Mouse (Mus musculus): ENCODE results near the gene Actr5. TPM values are rescaled to one million over a fixed set of nuclear protein-coding genes. Genes with fewer than 3 reads are reported as not detected.

The Actr5 gene
- total RNA-seq, 2 experiments from 2014 or later: 11.0 to 12.4 TPM

DNA sequence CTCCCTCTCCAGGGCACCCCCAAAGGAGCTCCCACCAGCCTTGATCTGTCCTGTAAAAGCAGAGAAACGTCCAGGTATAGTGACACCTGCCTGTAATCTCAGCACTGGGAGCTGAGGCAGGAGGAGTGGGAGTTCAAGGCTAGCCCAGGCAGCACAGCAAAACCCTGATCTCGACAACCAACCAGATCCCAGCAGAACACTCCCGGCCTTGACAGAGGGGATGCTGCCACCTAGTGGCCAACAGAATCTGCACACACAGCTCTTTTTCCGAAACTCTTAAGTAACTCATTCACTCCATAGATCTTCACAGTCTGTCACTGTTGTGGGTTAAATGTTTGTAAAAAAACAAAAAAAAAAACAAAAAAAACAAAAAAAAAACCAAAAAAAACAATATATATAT is 28.3 kb downstream of the Actr5 start:
- H3K4me3 ChIP-seq: no peak overlapping the region
- intact Hi-C loops (cut with DNase I): loop anchor here (1.0 kb wide), 1 partner anchor 92 kb away; no protein-coding TSS in a partner anchor
- no peak overlapping the region for H3K27ac ChIP-seq
- DNase-seq (ENCODE audit: extremely low spot score in 1 of 2, low spot score in 2 of 2): peak; percentile 80 to 86
- peak; percentile 95 for TF ChIP-seq CTCF (IDR thresholded peaks at IDR 0.05)

DNA sequence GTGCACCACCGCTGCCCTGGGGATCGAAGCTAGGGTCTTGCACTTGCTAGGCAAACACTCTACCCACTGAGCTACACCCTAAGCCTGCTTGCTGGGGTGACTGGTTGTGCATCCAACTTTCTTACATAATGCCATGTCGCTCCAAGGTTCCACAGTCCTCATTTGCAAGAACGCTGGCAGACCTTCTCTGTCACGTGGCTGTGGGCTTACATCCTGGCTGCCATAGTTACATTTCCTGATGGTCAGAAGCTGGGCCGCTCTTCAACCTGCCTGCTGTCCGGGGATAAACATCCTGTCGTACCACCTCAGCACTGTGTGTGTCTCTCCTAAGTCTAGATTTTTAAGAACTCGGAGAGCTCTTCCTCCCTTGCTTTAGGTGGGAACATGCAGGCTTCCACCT is 30.0 kb downstream of the Actr5 start:
- no peak for DNase-seq (ENCODE audit: extremely low spot score in 1 of 2, low spot score in 2 of 2)
- no peak overlapping the region for H3K4me3 ChIP-seq
- H3K27ac ChIP-seq: peak overlapping the region; percentile 30; the same call in 1 of the 2 replicates
- intact Hi-C loops (cut with DNase I): no loop called here
- TF ChIP-seq CTCF (IDR thresholded peaks at IDR 0.05): no peak

DNA sequence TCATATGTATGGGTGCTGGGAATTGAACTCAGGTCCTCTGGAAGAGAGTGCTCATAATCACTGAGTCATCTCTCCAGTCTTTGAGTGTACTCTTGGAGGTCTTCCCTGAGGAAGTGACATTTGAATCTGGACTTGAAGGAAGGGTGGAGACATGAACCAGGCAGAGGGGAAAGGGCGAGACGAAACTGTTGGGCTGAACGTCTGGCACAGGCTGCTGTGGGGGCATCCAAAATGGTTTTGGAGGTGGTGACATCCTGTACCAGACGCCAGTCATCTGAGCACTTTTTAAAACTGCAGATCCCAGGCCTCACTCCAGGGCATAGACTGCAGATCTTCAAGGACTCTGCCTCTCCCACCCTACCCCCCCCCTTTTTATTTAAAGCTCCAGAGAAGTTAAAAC is 31.1 kb downstream of the Actr5 start:
- intact Hi-C loops (cut with DNase I): no loop called here
- no peak overlapping the region for H3K27ac ChIP-seq
- no peak for TF ChIP-seq CTCF (IDR thresholded peaks at IDR 0.05)
- no peak overlapping the region for H3K4me3 ChIP-seq
- no peak for DNase-seq (ENCODE audit: extremely low spot score in 1 of 2, low spot score in 2 of 2)

DNA sequence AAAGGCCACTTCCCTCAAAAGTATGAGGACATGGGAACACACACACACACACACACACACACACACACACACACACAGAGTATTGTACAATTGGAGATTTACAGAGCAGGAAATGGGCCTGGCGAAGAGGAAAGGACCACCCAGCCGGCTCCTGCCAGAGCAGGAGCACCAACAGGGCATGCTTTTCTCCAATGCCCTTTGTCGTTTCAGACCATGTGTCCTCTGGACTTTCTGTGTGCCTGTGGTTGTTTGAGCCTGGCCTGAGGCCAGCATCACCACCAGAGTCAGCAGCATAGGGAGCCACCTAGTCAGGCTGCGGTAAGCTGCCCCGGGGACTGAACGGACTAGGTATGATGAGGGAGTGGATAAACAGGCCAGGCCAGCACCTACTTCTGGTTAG is 34.1 kb downstream of the Actr5 start:
- Histone ChIP-seq H3K4me3 (no peak overlapping the region), H3K27ac (no peak overlapping the region)
- intact Hi-C loops (cut with DNase I): no loop called here
- DNase-seq (ENCODE audit: extremely low spot score in 1 of 2, low spot score in 2 of 2): no peak
- no peak for TF ChIP-seq CTCF (IDR thresholded peaks at IDR 0.05)

DNA sequence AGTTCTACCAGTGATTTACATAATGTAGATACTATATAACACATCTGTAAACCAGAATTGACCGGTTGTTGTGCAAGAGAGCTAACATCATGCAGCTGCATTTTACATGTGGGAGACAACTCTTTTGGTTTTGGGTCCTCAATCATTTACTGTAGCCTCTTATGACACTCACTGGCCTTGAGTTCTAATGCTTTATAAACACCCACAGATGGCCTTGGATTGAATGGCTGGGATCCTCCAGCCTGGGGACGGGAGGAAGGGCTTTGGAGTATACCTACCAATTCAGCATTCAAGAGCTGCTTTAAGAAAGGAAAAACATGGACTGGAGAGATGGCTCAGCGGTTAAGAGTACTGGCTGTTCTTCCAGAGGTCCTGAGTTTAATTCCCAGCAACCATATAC is 34.7 kb downstream of the Actr5 start:
- no peak for DNase-seq (ENCODE audit: extremely low spot score in 1 of 2, low spot score in 2 of 2)
- Histone ChIP-seq H3K27ac (no peak overlapping the region), H3K4me3 (no peak overlapping the region)
- no peak for TF ChIP-seq CTCF (IDR thresholded peaks at IDR 0.05)
- intact Hi-C loops (cut with DNase I): no loop called here

DNA sequence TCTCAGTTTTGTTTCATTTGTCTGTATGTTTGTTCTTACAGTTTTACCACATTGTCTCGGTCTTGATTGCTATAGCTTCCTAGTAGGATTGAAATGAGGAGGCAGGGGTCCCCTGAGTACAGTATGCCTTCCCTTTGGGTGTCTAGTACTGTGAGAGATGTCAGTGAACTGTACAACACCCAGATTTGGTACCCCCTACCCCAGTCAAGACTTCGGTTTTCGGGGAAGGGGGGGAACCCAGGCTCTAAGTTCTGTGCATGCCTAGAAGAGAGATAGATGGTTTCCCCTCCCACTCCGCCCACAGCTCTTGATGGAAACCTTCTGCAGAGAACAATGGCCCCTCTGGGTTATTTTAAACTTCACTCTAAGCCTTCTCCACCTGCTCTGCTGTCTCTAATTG is 40.4 kb downstream of the Actr5 start, which contains the start of gene Ppp1r16b:
Ppp1r16b (plus strand) TSS at position 301 of the 400 bp plus-strand sequence.
- H3K4me3 ChIP-seq: no peak within 1 kb of the TSS
- H3K27ac ChIP-seq: peak within 1 kb of the TSS; percentile 90
- no peak for TF ChIP-seq CTCF (IDR thresholded peaks at IDR 0.05)
- DNase-seq (ENCODE audit: extremely low spot score in 1 of 2, low spot score in 2 of 2): no peak
- intact Hi-C loops (cut with DNase I): no loop called here

DNA sequence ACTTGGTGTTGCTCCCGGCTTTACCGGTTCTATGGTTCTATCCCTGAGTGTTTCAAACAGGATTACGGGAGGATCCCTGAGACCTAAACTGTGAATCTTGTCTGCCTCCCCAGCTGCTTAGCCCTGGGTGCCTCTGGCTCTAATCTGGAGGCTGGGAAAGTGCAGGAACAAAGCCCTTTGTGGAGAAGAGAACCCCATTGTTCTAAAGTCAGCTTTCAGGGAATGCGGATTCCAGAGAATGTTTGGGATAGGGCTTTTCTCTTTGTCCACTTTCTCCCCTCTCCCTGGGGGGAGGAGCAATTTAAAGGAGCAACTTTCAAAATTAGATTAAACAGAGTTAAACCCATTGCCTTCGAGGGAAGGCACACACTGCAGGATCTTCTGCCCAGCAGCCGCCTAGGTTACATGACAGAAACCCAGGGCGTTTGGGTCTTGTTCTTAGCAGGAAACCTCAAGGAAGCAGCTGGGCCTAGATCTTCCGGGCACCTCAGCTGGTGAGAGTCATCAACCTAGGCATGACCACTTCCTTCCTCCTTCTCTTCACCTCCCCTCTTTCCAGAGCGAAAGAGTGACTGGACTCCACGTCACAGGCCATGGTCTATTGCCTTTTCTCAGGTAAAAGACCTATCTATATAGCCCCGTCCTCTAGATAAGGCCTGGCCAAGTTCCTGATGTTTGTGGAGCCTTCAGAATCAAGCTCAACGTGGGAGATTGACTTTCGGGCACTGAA is 41.5 kb downstream of the Actr5 start:
- Histone ChIP-seq H3K27ac (peak overlapping the region; percentile 90), H3K4me3 (peak overlapping the region; percentile 95; the same call in 1 of the 2 replicates)
- no peak for TF ChIP-seq CTCF (IDR thresholded peaks at IDR 0.05)
- intact Hi-C loops (cut with DNase I): no loop called here
- no peak for DNase-seq (ENCODE audit: extremely low spot score in 1 of 2, low spot score in 2 of 2)

- peak overlapping the region; percentile 90 for H3K27ac ChIP-seq
- peak; percentile 80 to 83 for DNase-seq (ENCODE audit: extremely low spot score in 1 of 2, low spot score in 2 of 2)
- intact Hi-C loops (cut with DNase I): loop anchor here (1.0 kb wide), 1 partner anchor 78 kb away; no protein-coding TSS in a partner anchor
- no peak for TF ChIP-seq CTCF (IDR thresholded peaks at IDR 0.05)
- H3K4me3 ChIP-seq: peak overlapping the region; percentile 95
These were observed 42.5 kb downstream of the Actr5 start for GRCm38 (mm10) chr2:158667022-158667670.

- Histone ChIP-seq H3K4me3 (peak overlapping the region; percentile 95), H3K27ac (peak overlapping the region; percentile 90)
- TF ChIP-seq CTCF (IDR thresholded peaks at IDR 0.05): peak; percentile 52
- intact Hi-C loops (cut with DNase I): loop anchor here (1.0 to 2.0 kb wide), 2 partner anchors 25 to 77 kb away; no protein-coding TSS in a partner anchor
- DNase-seq (ENCODE audit: extremely low spot score in 1 of 2, low spot score in 2 of 2): peak; percentile 66 to 71
These were observed 43.2 kb downstream of the Actr5 start for GRCm38 (mm10) chr2:158667671-158668432.

DNA sequence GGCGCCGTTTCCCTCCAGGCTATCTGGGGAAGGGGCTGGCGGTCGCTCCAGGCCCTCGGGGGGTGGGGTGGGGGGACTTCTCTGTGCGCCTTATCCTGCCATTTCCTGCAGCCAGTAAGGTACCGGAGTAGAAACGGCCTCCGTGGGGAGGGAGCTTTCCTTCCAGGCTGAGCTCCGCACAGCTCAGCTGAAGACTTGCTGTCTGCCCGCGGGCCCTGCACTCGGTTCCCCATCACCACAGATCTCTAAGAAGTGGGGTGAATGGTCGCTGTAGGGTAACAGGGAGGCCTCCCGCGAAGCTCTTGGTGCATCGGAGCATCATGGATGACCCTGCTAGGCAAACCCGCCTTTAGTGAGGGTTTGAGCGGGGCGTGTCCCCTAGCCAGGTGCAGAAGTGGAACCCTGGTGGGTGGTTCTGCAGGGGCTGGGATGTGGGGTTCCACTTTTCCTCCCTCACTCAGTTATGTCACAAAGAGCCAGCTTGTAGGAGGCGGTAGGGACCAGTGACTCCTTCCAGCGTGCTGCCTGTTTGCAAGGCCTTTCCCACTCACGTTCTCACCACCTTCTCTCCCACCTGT is 43.8 kb downstream of the Actr5 start:
- no peak for TF ChIP-seq CTCF (IDR thresholded peaks at IDR 0.05)
- intact Hi-C loops (cut with DNase I): loop anchor here (2.0 kb wide), 1 partner anchor 24 kb away; no protein-coding TSS in a partner anchor
- Histone ChIP-seq H3K27ac (peak overlapping the region; percentile 90), H3K4me3 (peak overlapping the region; percentile 95)
- DNase-seq (ENCODE audit: extremely low spot score in 1 of 2, low spot score in 2 of 2): peak in 1 of 2 experiments; percentile 61

Data from left cerebral cortex, adult 2 months (tissue).